Mouse (Mus musculus): ENCODE measurements around the gene Polg2.
"Not testable (repeated sequence)": the region's sequence is repeated elsewhere in the genome, so short reads cannot be mapped to it uniquely, and the experiment has no call there.

The Polg2 gene

DNA sequence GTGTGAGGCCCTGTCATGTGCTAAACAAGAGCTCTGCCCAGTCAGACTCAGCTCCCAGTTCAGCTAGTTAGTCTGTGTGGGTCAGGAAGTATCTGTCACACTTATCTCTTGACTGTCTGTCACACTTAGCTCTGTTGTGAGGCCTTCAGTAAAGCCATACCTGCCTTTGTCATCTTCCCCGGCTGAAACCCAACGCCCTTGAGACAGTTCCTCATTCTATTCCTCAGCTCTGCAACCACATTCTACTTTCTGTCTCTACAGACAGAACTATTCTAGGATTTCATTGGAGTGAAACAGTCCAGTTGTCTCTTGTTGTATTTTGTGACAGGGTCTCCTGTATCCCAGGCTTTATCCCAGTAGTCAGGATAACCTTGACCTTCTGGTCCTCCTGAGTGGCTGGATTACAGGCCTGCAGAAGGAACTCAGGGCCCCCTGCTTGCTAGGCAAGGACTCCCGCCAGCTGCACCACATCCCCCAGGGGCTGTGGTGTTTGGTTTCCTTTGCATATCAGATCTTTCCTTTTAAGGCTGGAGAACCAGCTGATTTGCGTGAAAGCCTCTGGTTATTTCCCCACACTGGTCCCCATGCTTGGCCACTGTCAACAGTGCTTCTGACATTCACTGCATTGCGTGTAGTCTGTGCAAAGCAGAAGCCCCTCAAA, 17.1 kb downstream of the Polg2 start:
- DNase-seq (ENCODE audit: low read depth, low spot score), result peak; percentile 75

DNA sequence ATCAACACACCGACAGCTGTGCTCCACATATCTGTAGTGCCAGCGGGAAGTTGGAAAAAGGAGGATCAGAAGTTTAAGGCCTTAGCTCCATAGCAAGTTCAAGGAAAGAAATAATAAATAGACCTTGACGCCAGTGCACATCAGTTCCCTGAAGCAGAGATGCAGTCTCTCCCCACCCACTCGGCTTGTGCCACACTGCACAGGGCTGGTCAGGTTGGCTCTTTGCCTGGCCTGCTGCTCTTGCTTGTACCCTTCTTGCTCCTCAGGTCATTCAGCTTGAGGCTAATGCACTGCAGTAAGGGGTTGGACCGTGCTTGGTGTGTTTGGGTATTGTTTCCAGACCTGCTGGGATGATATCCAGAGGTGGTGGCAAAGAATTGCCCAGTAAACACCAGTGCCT, 18.8 kb downstream of the Polg2 start:
- no peak for DNase-seq (ENCODE audit: low read depth, low spot score)

DNA sequence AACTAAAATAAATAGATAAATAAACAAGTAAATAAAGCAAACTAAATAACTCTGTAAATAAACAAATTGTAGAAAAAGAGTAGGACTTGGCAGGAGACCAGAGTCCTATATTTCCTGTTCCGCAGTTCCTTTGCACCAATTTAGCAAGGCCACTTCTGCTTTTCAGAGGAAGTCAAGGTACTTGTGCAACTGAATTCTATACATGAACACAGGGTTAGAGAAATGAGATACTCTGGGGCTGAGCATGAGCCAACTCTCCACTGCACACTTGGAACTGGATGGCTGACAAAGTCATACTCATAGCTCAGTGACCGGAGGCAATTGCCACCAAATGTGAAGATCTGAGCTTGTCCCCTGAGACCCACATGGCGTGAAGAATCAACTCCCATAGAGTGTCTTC, 20.3 kb downstream of the Polg2 start:
- DNase-seq (ENCODE audit: low read depth, low spot score), result no peak

DNA sequence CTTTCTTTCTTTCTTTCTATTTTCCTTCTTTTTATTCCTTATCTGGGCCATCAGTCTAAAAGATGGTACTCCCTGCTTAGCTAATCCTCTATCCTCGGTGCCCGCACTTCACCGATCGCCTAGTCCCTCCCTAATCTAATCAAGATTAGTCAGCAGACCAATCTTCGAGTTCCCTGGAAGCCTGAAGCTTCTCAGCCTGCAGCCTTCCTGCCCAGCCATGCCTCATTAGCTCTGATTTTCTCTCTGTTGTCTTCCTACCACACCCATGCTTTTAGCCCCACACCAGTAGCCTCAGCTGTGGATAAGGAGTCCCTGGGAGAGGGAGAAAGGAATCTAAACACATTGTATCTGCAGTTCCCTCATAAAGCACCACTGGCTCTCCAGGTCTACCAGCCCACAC, 23.8 kb downstream of the Polg2 start:
- DNase-seq (ENCODE audit: low read depth, low spot score), result no peak

DNA sequence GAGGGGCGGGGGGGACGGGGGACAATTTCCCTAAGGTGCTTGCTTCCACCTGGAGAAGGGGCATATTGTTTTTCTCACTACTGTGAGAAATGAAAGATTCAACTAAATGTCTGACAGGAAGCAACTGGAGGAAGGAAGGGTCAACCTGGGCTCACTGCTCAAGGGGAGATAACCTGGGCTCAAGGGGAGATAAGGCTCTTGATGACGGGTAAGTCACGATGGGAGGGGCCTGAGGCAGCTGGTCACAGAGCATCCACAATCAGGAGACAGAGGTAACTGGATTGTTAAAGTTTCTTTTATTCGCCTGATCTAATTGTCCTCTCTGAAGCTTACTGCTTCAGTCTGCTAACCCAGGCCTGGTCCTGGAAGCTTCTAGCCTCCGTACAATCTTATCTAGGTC, 26.0 kb downstream of the Polg2 start:
- no peak for DNase-seq (ENCODE audit: low read depth, low spot score)

DNA sequence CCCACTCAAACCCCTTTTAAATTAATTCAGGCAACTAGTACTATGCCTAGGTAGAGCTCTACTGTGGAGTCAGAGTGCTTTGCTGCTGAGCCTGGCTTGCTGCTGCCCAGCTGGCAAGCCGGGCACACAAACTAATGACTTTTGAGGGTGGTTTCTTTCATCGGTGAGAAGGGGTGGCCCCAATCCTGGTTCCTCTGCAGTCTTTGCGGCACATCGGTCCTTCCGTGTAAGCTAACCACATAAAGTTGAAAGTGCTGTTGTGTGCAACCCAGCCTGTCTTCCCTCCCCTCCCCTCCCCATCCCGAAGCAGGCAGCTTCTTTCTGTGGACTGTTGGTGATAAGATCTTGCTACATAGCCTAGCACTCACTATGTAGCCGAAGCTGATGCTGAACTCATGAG, 27.2 kb downstream of the Polg2 start:
- DNase-seq (ENCODE audit: low read depth, low spot score), result no peak

DNA sequence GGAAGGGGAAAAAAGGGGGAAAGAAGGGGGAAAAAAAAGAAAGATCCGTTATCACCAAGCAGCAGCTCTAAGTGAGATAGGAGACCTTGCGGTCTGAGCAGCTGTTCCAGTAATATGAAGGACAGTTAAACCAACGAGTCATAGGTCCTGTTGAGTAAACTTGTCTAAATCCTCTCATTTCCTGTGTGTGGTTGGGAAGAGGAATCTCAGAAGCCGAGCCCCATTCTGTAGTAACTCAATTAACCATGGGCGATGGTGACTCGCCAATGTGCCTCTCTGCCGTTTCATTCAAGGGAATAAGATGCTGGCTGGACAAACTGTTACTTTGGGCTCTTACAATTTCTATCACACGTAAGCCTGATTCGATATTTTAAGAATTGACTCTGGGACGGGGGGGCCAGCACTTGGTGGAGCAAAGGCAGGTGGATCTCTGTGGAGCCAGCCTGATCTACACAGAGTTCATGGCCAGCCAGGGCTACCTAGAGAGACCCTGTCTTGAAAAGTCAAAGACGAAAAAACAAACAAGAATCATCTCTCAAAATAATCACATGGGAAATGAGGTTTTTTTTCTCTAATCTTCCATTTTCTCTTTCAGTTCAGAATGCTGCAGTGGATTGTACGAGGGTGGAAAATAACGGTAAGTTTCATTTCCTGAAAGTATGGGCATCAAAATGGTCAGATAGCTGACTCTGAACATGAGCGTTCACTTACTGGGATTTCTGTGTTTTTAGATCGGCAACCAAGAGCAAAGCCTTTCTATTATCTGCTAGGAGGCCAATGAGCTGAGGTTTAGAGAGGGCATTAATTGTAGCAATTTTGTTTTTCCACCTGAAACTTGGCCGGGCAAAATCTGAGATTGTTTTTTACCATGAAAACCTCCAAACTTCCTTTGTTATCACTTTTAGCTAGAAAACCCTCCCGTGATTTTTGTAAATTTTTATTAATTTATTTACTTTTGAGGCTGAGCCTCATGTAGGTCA, 28.0 kb downstream of the Polg2 start, which contains the start of gene Milr1:
TSS of gene Milr1 (plus strand) at position 188 of the 980 bp plus-strand sequence.
- DNase-seq (ENCODE audit: low read depth, low spot score), result no peak

DNA sequence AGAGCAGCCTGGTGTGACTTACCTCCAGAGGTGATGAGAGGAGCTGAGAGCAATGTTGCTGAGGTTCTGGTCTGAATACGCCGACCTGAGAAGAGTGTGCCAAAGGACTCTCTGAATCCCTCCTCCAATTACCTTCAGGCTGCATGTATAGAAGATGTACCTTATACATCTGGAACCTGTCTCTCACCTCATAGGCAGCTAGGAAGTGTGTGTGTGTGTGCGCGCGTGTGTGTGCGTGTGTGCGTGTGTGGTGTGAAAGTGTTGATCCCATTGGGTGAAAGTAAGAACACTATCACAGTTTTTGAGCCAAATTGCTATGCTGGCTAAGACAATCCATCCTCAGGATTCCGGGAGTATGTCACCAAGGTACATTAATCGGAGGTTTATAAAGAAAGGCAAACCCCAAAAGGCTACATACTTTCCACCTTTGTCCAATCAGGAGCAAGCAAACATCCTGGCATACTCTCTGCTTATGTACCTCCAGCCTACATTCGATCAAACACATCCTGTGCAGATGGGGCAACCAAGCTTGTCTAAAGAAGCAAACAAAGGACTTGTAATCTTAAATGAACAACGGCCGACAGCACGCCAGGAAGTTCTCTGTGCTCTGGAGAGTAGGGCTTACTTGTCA, 29.1 kb downstream of the Polg2 start, which contains the start of gene Pecam1:
TSS of gene Pecam1 (minus strand) at position 508 of the 631 bp plus-strand sequence.
- DNase-seq (ENCODE audit: low read depth, low spot score), result peak; percentile 16

DNA sequence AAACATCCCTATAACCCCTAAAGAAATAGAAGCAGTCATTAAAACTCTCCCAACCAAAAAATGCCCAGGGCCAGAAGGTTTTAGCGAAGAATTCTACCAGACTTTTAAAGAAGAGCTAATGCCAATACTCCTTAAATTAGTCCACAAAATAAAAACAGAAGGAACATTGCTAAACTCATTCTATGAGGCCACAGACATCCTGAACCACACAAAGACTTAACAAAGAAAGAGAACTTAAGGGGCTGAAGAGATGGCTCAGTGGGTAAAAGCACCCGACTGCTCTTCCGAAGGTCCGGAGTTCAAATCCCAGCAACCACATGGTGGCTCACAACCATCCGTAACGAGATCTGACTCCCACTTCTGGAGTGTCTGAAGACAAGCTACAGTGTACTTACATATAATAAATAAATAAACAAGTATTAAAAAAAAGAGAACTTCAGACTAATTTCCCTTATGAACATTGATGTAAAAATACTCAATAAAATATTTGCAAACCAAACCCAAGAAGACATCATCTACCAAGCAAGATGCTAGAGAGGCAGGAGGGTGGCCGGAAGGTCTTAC, 29.7 kb downstream of the Polg2 start:
- DNase-seq (ENCODE audit: low read depth, low spot score), result not testable (repeated sequence)

DNA sequence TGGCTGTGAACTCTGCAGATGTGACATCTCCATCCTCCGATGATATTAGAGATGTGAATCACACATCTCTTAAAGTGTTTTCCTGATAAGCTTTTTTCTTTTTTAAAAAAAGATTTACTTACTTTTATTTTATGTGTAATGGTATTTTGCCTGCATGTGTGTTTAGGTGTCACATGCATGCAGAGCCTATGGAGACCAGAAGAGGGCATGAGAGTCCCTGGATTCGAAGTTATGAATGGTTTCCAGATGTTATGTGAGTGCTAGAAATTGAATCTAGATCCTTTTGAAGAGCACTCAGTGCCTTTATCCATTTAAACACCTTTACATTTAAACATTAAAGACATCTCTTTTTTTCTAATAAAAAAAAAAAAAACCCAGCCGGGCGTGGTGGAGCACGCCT, 34.4 kb downstream of the Polg2 start:
- DNase-seq (ENCODE audit: low read depth, low spot score), result peak; percentile 26

DNA sequence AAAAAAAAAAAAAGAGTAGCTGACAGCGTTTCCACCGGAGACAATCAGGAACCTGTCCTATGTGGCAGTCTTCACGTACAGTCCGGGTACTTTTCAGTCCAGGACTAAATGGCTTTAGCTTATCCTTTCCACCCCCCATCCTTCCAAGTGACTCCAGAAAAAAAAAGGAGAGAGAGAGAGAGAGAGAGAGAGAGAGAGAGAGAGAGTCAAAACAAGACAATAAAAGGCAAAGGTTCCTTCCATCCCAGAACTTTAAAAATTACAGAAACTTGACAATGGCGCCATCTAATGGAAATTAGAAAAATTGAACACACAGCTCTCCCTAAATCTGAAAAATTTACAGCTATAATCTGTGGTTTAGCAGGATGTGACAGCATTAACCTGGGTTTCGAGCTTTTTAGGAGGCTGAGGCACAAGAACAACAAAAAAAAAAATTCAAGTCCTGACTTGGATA, 36.9 kb downstream of the Polg2 start:
- DNase-seq (ENCODE audit: low read depth, low spot score), result peak; percentile 63

DNA sequence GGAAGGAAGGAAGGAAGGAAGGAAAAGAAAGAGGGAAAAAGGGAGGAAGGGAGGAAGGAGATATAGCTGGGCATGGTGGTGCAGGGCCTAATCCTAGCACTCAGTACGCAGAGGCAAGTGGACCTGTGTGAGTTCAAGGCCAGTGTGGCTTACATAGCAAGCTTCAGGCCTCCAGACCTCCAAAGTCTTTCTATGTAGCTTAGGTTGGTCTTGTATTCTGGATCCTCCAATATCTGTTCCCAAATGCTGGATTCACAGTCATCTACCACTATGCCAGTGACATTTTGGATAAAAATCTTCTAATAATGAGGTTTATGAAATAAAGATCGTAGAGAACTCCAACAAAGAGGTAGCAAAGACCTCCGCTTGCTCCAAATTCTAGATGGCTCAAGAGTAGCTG, 37.5 kb downstream of the Polg2 start:
- no peak for DNase-seq (ENCODE audit: low read depth, low spot score)

DNA sequence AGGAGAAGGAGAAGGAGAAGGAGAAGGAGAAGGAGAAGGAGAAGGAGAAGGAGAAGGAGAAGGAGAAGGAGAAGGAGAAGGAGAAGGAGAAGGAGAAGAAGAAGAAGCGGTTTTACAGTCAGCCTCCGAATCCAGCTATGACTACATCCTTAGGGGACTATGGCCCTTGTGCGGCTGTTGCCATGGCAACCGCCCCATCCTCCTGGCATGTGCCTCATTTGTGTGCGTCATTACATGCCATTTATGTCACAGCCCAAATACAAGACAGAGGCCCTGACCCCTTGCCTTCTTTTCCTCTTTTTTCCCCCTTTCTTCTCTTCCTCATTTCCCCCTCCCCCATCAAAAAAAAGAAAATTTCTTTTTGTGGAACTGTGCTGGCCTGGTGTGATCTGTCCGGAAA, 38.1 kb downstream of the Polg2 start:
- DNase-seq (ENCODE audit: low read depth, low spot score), result peak; percentile 59

DNA sequence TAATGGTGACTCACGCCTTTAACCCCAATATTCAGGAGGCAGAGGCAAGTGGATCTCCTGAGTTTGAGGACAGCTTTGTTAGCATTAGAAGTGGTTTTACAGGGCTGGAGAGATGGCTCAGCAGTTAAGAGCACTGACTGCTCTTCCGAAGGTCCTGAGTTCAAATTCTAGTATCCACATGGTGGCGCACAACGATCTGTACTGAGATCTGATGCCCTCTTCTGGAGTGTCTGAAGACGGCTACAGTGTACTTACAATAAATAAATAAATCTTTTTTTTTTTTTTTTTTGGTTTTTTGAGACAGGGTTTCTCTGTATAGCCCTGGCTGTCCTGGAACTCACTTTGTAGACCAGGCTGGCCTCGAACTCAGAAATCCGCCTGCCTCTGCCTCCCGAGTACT, 38.6 kb downstream of the Polg2 start:
- not testable (repeated sequence) for DNase-seq (ENCODE audit: low read depth, low spot score)

DNA sequence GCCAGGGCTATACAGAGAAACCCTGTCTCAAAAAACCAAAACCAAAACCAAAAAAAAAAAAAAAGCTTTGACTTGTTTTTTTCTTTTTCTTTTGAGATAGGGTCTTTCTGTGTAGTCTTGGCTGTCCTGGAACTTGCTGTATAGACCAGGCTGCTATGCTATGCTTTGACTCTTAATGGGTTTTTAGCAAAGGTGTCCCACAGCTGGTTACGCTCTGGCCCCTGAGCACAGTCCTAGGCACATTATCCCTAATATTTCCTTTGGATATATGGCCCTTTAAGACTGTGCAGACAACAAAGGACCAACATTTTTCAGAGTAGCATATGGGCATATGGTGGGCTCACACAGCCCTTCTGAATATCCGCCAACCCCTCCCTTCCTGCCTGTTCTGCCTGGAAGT, 40.2 kb downstream of the Polg2 start:
- no peak for DNase-seq (ENCODE audit: low read depth, low spot score)

DNA sequence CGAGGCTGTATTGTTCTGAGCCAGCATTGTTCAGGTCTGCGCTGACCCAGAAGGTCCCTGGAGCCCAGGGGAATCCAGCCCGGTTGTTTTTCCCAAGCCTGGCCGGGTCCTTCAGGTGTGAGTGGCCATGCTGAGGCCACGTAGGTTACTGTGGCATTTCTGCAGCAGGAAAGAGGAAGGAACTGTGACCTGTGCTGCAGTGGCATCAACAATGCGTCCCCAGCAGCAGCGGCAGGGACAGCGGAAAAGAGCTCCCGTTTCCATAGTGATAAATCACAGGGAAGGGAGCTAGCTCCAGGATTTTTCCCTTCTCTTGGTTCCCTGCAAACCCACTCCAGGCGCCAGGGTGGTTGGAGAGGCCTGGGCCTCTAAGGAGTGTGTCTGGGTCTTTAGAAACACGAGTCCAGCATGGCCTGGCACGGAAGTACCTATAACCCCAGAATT, 42.1 kb downstream of the Polg2 start:
- DNase-seq (ENCODE audit: low read depth, low spot score), result peak; percentile 28

DNA sequence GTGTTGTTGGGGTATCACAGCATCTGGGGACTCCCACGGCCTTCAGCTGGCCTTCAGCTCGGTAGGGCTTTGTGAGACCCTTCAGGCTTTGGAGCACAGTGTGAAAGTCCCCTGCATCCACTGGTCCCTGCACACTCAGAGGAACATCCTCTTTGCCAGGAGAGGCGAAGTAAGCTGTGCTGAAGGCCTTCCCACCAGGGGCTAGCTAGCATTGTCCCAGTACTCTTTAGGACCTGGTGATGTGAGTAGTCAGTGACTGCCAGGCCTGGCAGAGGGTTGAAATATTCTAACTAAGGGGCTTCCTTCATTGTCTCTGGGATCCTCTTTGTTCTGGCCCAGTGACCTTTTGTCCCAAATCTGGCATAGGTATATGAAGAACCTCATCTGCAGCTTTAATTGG, 42.7 kb downstream of the Polg2 start:
- DNase-seq (ENCODE audit: low read depth, low spot score), result no peak

DNA sequence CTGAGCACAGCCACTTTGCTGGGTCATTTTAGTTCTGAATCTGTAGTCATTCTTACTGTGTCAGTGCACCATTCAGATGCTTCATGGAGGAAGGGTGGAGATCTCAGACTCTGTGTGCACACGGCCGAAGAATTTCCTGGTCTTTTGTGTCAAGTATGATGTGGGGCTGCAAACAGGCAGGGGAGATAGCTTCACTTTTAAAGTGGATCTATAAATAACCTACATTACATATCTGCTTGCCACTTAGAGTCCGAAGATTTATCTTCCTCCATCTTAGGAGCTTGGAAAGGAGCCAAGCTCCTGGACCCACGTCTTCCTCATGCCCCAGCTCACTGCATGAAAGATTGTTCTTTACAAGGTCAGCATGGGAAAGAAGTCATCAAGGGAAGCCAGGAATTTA, 48.6 kb downstream of the Polg2 start:
- no peak for DNase-seq (ENCODE audit: low read depth, low spot score)

DNA sequence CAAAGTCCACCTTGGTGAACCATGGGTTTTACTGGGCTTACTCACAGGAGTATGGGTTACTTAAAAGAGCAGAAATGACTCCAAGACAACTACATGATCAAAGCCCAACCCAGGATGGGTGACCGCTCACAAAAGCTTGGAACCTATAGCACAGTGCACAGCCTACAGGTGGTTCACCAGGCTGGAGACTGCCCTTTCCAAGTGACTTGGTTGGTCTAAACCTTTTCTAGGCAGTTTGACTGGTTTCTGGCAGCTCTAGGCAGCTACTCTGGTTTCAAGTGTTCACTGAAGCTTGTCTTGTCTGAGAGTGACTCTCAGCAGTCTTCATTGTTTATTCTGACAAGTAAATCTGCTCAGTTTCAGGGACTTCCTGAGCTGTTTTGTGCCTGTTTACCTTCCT, 49.7 kb downstream of the Polg2 start:
- peak; percentile 44 for DNase-seq (ENCODE audit: low read depth, low spot score)

DNA sequence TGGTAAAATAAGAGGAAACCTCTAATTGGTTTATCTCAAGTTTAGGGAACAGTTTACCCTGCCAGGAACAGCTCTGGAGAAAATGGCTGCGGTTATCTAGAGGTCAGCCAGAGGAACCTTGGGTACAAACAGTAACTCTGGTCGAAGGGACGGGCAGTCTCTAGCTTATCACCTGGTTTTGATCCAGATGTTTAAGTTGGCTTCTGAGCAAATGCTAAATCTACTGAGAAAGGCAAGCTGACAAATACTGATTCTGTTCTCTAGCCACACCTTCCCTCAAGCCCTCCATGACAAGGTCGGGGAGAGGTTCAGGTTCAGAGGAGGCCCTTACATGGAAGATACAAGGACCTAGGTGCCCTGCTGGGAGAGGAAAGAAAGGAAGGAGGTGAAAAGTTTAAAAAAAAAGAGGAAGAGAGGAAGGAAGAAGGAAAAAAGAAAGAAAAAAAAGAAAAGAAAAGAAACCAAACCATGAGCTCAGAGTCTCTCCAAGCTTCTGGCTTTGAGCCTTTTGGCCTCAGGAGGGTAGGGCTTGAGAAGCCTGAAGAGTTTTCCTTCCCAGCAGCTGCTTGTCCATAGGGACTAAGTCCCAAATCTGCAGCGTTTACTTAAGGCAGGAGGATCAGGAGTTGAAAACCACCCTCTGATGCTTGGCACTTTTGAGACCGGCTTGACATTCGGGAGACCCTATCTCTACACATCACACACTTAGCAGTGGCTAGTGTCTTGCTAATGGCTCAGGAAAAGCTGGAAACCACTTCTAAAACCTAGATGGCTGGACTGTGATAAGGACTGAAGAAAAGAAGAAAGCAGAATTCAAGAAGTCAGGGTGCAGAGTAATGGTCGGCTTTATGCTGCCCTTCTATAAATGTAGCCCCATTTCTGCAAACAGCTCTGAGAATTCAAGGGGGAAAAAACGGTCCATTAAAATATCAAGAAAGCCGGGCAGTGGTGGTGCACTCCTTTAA, 50.7 kb downstream of the Polg2 start:
- DNase-seq (ENCODE audit: low read depth, low spot score), result no peak

DNA sequence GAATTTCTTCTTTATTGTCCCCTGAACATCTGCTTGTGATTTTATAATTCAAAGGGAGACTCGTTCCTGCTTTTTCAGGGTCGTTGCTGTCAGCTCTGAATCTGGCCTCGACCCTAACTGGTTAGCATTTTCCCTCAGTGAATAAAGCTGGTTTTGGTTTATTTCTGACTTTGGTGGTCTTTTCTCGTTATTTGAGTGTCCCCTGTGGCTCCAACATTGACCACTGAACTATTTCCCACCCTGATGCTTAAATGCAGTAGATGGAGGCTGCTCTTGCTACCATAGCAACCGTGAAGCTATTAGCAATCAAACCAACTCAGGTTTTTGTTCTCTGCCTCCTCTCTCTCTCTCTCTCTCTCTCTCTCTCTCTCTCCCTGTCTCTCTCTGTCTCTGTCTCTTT, 51.4 kb downstream of the Polg2 start:
- no peak for DNase-seq (ENCODE audit: low read depth, low spot score)

All from R1 (cell line).